Mouse (Mus musculus) liver, adult 2 months (tissue): ENCODE measurements around the gene Etv5. TPM values are rescaled to one million over a fixed set of nuclear protein-coding genes. Genes with fewer than 3 reads are reported as not detected.
A peak's percentile ranks its signal among the peaks of the same experiment; 100 is the strongest.

Source experiments
- DNase-seq: peaks from one replicate; pipeline ENCODE4 v3.0.0-alpha.2; 2011; ENCODE audit warnings: low read depth, low spot score; ENCODE audit errors: extremely low read depth
- H3K27ac ChIP-seq: fragments of 200-500 bp; replicated peaks from 2 replicates; pipeline ENCODE4 v1.5.1; 2012; ENCODE audit warnings: low read depth, mild to moderate bottlenecking, control low read depth, inconsistent platforms, low read length; ENCODE audit not compliant: insufficient read depth
- H3K27me3 ChIP-seq: fragments of 200-500 bp; 2 replicates; pipeline ENCODE4 v1.6.1; 2012; ENCODE audit warnings: mild to moderate bottlenecking, moderate library complexity, low read length, inconsistent platforms; ENCODE audit not compliant: control insufficient read depth, insufficient read depth
- H3K36me3 ChIP-seq: fragments of 200-500 bp; 2 replicates; pipeline ENCODE4 v1.6.1; 2012; ENCODE audit warnings: low read length, inconsistent platforms; ENCODE audit not compliant: control insufficient read depth, insufficient read depth
- H3K4me1 ChIP-seq: fragments of 200-500 bp; 2 replicates; pipeline ENCODE4 v1.6.1; 2011; ENCODE audit warnings: low read length; ENCODE audit not compliant: control insufficient read depth, insufficient read depth
- H3K4me3 ChIP-seq: fragments of 200-500 bp; 2 replicates; pipeline ENCODE4 v1.5.1; 2011; ENCODE audit warnings: low read depth, mild to moderate bottlenecking, control low read depth, low read length, moderate library complexity; ENCODE audit not compliant: insufficient read depth
- H3K79me2 ChIP-seq: fragments of 200-500 bp; 2 replicates; pipeline ENCODE4 v1.6.1; 2012; ENCODE audit warnings: inconsistent platforms, mild to moderate bottlenecking, low read length, moderate library complexity; ENCODE audit not compliant: control insufficient read depth, insufficient read depth
- H3K9ac ChIP-seq: fragments of 200-500 bp; 2 replicates; pipeline ENCODE4 v1.6.1; 2012; ENCODE audit warnings: low read depth, mild to moderate bottlenecking, control low read depth, inconsistent platforms, low read length
- CTCF ChIP-seq: fragments of 200-500 bp; IDR thresholded peaks from 2 replicates; pipeline ENCODE4 v1.5.1; 2011; ENCODE audit warnings: low read depth, low read length, control low read depth
- POLR2A ChIP-seq: fragments of 200-500 bp; IDR thresholded peaks from 2 replicates; pipeline ENCODE4 v1.6.1; 2011; ENCODE audit warnings: low read length, control low read depth; ENCODE audit not compliant: insufficient read depth; ENCODE audit errors: extremely low read depth
- WGBS: fragments of 180-500 bp; shearing (Covaris S2); methylation state at CpG from one replicate; pipeline ENCODE4 v1.1.7; 2018; 5-methylcytosine and 5-hydroxymethylcytosine counted together
- polyA plus RNA-seq: library from polyadenylated mRNA; depleted of rRNA; stranded (reverse); fragments of >200 nt; gene quantifications from 2 replicates; pipeline ENCODE4 v1.2.3, GENCODE M21; 2012
- total RNA-seq: library from RNA; depleted of rRNA; stranded (reverse); fragments of >200 nt; gene quantifications from 2 replicates; pipeline ENCODE4 v1.2.3, GENCODE M21; 2014

Gene Etv5
- total and polyA plus RNA-seq, 2 experiments, result 2.4 to 3.0 TPM

GRCm38 (mm10) chr16:22466381-22466780 lies 26.9 kb upstream of the Etv5 start:
- H3K79me2 ChIP-seq, result no peaks in the 10 kb centered on the region
- no peaks in the 10 kb centered on the region for H3K4me1 ChIP-seq
- DNase-seq, result no peak
- no peak overlapping the region for H3K4me3 ChIP-seq
- 89% methylated on average over 11 of the region's 11 CpGs for WGBS
- no peak overlapping the region for H3K9ac ChIP-seq
- no peak for TF ChIP-seq CTCF
- no peak for TF ChIP-seq POLR2A
- no peaks in the 10 kb centered on the region for H3K27me3 ChIP-seq
- no peaks in the 10 kb centered on the region for H3K36me3 ChIP-seq
- no peak overlapping the region for H3K27ac ChIP-seq

DNA sequence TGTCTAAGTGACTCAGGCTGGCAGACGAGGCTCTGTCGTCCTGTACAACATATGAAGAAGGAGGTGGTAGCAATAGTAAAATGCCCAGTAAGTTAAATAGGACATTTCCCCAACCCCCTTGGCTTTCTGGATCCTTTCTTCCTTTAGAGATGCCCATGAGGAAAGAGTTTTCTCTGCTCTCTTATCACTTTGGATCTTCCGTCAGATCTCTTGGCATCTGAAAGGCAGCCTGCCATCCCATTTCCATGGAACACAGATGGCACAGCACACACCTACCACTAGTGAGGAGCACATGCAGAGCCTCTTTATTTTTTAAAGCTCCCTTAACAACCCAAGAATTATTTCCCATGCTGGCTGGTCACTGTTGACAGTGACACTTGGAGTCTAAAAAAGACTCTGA lies 22.7 kb upstream of the Etv5 start:
- no peak for DNase-seq
- 84% methylated on average over 3 of the region's 3 CpGs for WGBS
- TF ChIP-seq POLR2A (no peak), CTCF (no peak)
- H3K27me3 ChIP-seq, result no peaks in the 10 kb centered on the region
- no peaks in the 10 kb centered on the region for H3K4me1 ChIP-seq
- H3K9ac ChIP-seq, result no peak overlapping the region
- H3K36me3 ChIP-seq, result no peaks in the 10 kb centered on the region
- H3K79me2 ChIP-seq, result no peaks in the 10 kb centered on the region
- H3K27ac ChIP-seq, result no peak overlapping the region
- H3K4me3 ChIP-seq, result no peak overlapping the region

DNA sequence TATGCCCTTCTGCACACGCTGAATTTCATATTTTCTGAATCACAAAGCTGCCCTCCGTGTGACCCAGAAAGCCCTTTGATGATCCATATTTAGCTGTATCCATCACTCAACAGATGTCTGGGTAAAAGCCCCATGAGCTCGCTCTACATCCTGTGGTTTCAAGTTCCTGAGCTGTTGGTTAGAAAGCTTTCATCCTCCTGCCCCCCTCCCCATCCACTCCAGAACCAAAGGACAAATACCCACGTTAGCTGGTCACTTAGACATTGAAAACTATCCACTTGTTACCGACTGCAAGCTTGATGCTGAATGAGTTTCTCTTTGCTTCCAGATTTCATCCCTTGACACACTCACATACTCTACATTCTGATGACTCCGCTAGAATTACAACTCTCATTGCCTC lies 22.2 kb upstream of the Etv5 start:
- H3K79me2 ChIP-seq, result no peaks in the 10 kb centered on the region
- no peaks in the 10 kb centered on the region for H3K36me3 ChIP-seq
- 74% methylated on average over 6 of the region's 6 CpGs for WGBS
- no peak for TF ChIP-seq CTCF
- TF ChIP-seq POLR2A, result no peak
- no peak overlapping the region for H3K4me3 ChIP-seq
- no peak overlapping the region for H3K27ac ChIP-seq
- H3K4me1 ChIP-seq, result no peaks in the 10 kb centered on the region
- no peak for DNase-seq
- no peaks in the 10 kb centered on the region for H3K27me3 ChIP-seq
- no peak overlapping the region for H3K9ac ChIP-seq

GRCm38 (mm10) chr16:22460960-22461359 lies 21.4 kb upstream of the Etv5 start:
- H3K27me3 ChIP-seq, result no peaks in the 10 kb centered on the region
- DNase-seq, result no peak
- H3K27ac ChIP-seq, result no peak overlapping the region
- no peaks in the 10 kb centered on the region for H3K79me2 ChIP-seq
- no peaks in the 10 kb centered on the region for H3K36me3 ChIP-seq
- TF ChIP-seq CTCF, result no peak
- TF ChIP-seq POLR2A, result no peak
- no peaks in the 10 kb centered on the region for H3K4me1 ChIP-seq
- 64% methylated on average over 1 of the region's 1 CpGs for WGBS
- H3K4me3 ChIP-seq, result no peak overlapping the region
- H3K9ac ChIP-seq, result no peak overlapping the region

GRCm38 (mm10) chr16:22452082-22452481 lies 12.6 kb upstream of the Etv5 start:
- H3K36me3 ChIP-seq, result no peaks in the 10 kb centered on the region
- no peak overlapping the region for H3K9ac ChIP-seq
- H3K4me3 ChIP-seq, result no peak overlapping the region
- TF ChIP-seq POLR2A, result no peak
- no peak for TF ChIP-seq CTCF
- no peaks in the 10 kb centered on the region for H3K79me2 ChIP-seq
- no peaks in the 10 kb centered on the region for H3K27me3 ChIP-seq
- peak; percentile 51 for DNase-seq
- H3K4me1 ChIP-seq, result peaks cover 3% of the 10 kb centered on the region; the same call in 1 of the 2 replicates
- WGBS, result 21% methylated on average over 9 of the region's 9 CpGs
- no peak overlapping the region for H3K27ac ChIP-seq

DNA sequence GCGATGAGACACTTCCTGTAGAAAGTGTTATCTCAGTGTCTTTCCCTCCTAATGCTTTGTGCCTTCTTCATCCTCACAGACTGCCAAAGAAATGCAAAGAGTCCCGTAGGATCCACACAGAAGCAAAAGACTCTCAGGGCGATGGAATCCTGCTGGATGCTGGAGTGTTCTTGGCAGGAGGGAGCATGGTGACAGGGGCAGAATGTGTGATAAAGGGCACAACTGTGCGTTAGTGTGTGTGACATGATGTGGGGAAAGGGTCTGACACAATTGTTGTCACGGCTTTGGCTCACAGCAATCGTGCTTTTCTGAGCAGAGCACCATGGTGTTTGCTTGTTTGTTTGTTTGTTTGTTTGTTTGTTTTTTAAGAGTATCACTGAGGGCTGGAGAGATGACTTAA lies 8.6 kb upstream of the Etv5 start:
- Histone ChIP-seq H3K4me3 (no peak overlapping the region), H3K4me1 (peaks cover 3% of the 10 kb centered on the region; the same call in 1 of the 2 replicates), H3K36me3 (no peaks in the 10 kb centered on the region), H3K9ac (no peak overlapping the region), H3K27ac (no peak overlapping the region), H3K79me2 (no peaks in the 10 kb centered on the region), H3K27me3 (no peaks in the 10 kb centered on the region)
- no peak for DNase-seq
- 79% methylated on average over 6 of the region's 6 CpGs for WGBS
- TF ChIP-seq POLR2A (no peak), CTCF (no peak)
